Mouse (Mus musculus): ENCODE results near the gene Tmem37. TPM values are rescaled to one million over a fixed set of nuclear protein-coding genes. Genes with fewer than 3 reads are reported as not detected.

Gene Tmem37
- polyA plus RNA-seq, 1 experiment from 2014 or later: 121 TPM

DNA sequence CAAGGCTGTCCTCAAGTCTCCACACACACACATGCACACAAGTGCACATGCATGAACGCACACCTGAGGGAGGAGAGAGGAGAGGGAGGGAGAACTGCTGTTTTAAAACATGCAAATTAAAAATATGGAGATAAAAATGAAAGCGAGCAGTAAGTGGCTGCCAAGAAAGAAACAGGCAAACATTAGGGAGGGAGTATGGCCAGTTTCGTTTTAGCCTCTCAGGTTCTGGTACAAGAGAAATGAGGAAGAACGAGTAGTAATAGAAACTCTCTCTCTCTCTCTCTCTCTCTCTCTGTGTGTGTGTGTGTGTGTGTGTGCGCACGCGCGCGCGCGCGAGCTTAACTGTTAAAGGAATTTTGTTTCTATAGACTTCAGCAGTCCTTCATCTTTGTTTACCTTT is 54.4 kb downstream of the Tmem37 start:
- 78% methylated on average over 12 of the region's 12 CpGs for WGBS
- no peak overlapping the region for H3K27ac ChIP-seq (ENCODE audit: low read length)
- no peak for DNase-seq (ENCODE audit: low spot score)
- no peak overlapping the region for H3K9ac ChIP-seq (replicated peaks; ENCODE audit: low read depth)
- H3K4me2 ChIP-seq (replicated peaks; ENCODE audit: low read depth, low read length): no peak overlapping the region
- H3K9me3 ChIP-seq (ENCODE audit: low read length): no peaks in the 10 kb centered on the region
- H3K4me3 ChIP-seq (ENCODE audit: low read depth, low read length): no peak overlapping the region
- ATAC-seq: no peak
- no peaks in the 10 kb centered on the region for H3K4me1 ChIP-seq (ENCODE audit: insufficient read depth, low read depth, low read length)
- H3K36me3 ChIP-seq (ENCODE audit: insufficient read depth, low read length): no peaks in the 10 kb centered on the region
- H3K27me3 ChIP-seq (replicated peaks; ENCODE audit: insufficient read depth, low read length): no peaks in the 10 kb centered on the region
- TF ChIP-seq CTCF (IDR thresholded peaks at IDR 0.05) (no peak), EP300 (IDR thresholded peaks at IDR 0.05) (no peak)

DNA sequence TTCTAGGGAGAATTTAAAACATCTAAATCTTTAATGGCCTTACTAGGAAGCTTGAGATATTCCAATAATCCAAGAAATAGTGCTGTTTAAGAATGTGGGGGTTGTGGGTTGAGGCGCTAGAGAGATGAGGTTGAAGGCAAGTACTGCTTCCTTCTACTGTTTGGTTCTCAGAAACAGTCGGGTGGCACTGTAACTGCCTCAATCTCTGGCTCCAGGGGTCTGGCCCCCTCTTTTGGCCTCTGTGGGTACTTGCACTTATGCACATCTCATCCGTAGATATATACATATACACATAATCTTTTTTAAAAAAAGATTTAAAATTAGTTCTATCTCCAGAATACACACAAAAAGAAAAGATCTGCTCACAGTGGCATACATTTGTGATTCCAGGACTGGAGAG is 55.0 kb downstream of the Tmem37 start:
- Histone ChIP-seq H3K4me1 (ENCODE audit: insufficient read depth, low read depth, low read length) (no peaks in the 10 kb centered on the region), H3K36me3 (ENCODE audit: insufficient read depth, low read length) (no peaks in the 10 kb centered on the region), H3K9ac (replicated peaks; ENCODE audit: low read depth) (no peak overlapping the region), H3K4me2 (replicated peaks; ENCODE audit: low read depth, low read length) (no peak overlapping the region), H3K4me3 (ENCODE audit: low read depth, low read length) (no peak overlapping the region), H3K9me3 (ENCODE audit: low read length) (no peaks in the 10 kb centered on the region), H3K27ac (ENCODE audit: low read length) (no peak overlapping the region), H3K27me3 (replicated peaks; ENCODE audit: insufficient read depth, low read length) (no peaks in the 10 kb centered on the region)
- TF ChIP-seq EP300 (IDR thresholded peaks at IDR 0.05): no peak
- no peak for TF ChIP-seq CTCF (IDR thresholded peaks at IDR 0.05)
- no peak for ATAC-seq
- no peak for DNase-seq (ENCODE audit: low spot score)
- 68% methylated on average over 3 of the region's 3 CpGs for WGBS

Other genes starting within 250 kb of the Tmem37 start
- 4.8 and 6.8 TPM in 2 replicates for gene Ptpn4, start 236.5 kb downstream of the Tmem37 start, polyA plus RNA-seq (2015; fragmentation: Nextera tagmentation; extraction: Ambion mirVana)
- gene Tmem177, start 160.9 kb downstream of the Tmem37 start, polyA plus RNA-seq (2015; fragmentation: Nextera tagmentation; extraction: Ambion mirVana): 3.4 and 4.5 TPM in 2 replicates
- 0.39 and 1.7 TPM in 2 replicates for gene Cfap221, start 76.8 kb downstream of the Tmem37 start, polyA plus RNA-seq (2015; fragmentation: Nextera tagmentation; extraction: Ambion mirVana)
- gene Sctr, start 67.2 kb downstream of the Tmem37 start, polyA plus RNA-seq (2015; fragmentation: Nextera tagmentation; extraction: Ambion mirVana): 0.14 TPM in 2 replicates
- 646 and 687 TPM in 2 replicates for gene Dbi, start 47.0 kb upstream of the Tmem37 start, polyA plus RNA-seq (2015; fragmentation: Nextera tagmentation; extraction: Ambion mirVana)
- 10.7 and 12.5 TPM in 2 replicates for gene 3110009E18Rik, start 47.1 kb upstream of the Tmem37 start, polyA plus RNA-seq (2015; fragmentation: Nextera tagmentation; extraction: Ambion mirVana)
- gene Steap3, start 198.6 kb upstream of the Tmem37 start, polyA plus RNA-seq (2015; fragmentation: Nextera tagmentation; extraction: Ambion mirVana): 4.3 and 4.4 TPM in 2 replicates

Measured in lung, postnatal 0 days (tissue).